Mouse (Mus musculus): ENCODE data around the gene Kndc1.

The Kndc1 gene

GRCm38 (mm10) chr7:139894655-139895557 lies at the start of gene Kndc1:
Kndc1 (plus strand) TSS chr7:139894696.
- DNase-seq, result no peak

GRCm38 (mm10) chr7:139845101-139845500 lies 49.4 kb upstream of the Kndc1 start:
- no peak for DNase-seq

- DNase-seq, result no peak
Measured at GRCm38 (mm10) chr7:139850152-139850551, 44.3 kb upstream of the Kndc1 start.

GRCm38 (mm10) chr7:139850677-139851076 lies 43.8 kb upstream of the Kndc1 start:
- DNase-seq, result no peak

- DNase-seq, result no peak
Measured at GRCm38 (mm10) chr7:139851098-139851497, 43.4 kb upstream of the Kndc1 start.

GRCm38 (mm10) chr7:139855261-139855660 lies 39.2 kb upstream of the Kndc1 start:
- DNase-seq, result no peak

- peak; percentile 31 to 77 for DNase-seq
Measured at GRCm38 (mm10) chr7:139861411-139861810, 33.1 kb upstream of the Kndc1 start.

GRCm38 (mm10) chr7:139863076-139863475 lies 31.4 kb upstream of the Kndc1 start:
- DNase-seq, result no peak

GRCm38 (mm10) chr7:139864253-139864652 lies 30.2 kb upstream of the Kndc1 start:
- no peak for DNase-seq

GRCm38 (mm10) chr7:139864871-139865270 lies 29.6 kb upstream of the Kndc1 start:
- DNase-seq, result no peak

- DNase-seq, result no peak
Measured at GRCm38 (mm10) chr7:139871014-139871413, 23.5 kb upstream of the Kndc1 start.

- DNase-seq, result peak in 1 of 2 experiments; percentile 16
Measured at GRCm38 (mm10) chr7:139877167-139877792, 17.2 kb upstream of the Kndc1 start.

GRCm38 (mm10) chr7:139878122-139878521 lies 16.4 kb upstream of the Kndc1 start:
- no peak for DNase-seq

GRCm38 (mm10) chr7:139878621-139879020 lies 15.9 kb upstream of the Kndc1 start:
- DNase-seq, result no peak

GRCm38 (mm10) chr7:139883545-139883944 lies 11.0 kb upstream of the Kndc1 start:
- DNase-seq, result no peak

- DNase-seq, result no peak
Measured at GRCm38 (mm10) chr7:139891779-139892178, 2.7 kb upstream of the Kndc1 start.

- no peak for DNase-seq
Measured at GRCm38 (mm10) chr7:139896271-139896670, 1.8 kb downstream of the Kndc1 start.

GRCm38 (mm10) chr7:139896796-139897195 lies 2.3 kb downstream of the Kndc1 start:
- no peak for DNase-seq

GRCm38 (mm10) chr7:139898606-139899005 lies 4.1 kb downstream of the Kndc1 start:
- DNase-seq, result no peak

GRCm38 (mm10) chr7:139899505-139899904 lies 5.0 kb downstream of the Kndc1 start:
- DNase-seq, result no peak

GRCm38 (mm10) chr7:139900456-139900855 lies 6.0 kb downstream of the Kndc1 start:
- DNase-seq, result no peak

GRCm38 (mm10) chr7:139900896-139901295 lies 6.4 kb downstream of the Kndc1 start:
- DNase-seq, result no peak

GRCm38 (mm10) chr7:139901981-139902380 lies 7.5 kb downstream of the Kndc1 start:
- no peak for DNase-seq

- no peak for DNase-seq
Measured at GRCm38 (mm10) chr7:139905261-139905660, 10.8 kb downstream of the Kndc1 start.
